Mouse (Mus musculus) heart, embryonic 13.5 days (tissue): ENCODE data around the gene Crlf1. TPM values are rescaled to one million over a fixed set of nuclear protein-coding genes. Genes with fewer than 3 reads are reported as not detected.

ENCODE experiments used
- ATAC-seq: fragments of 200-750 bp; cut with Nextera tagmentation; 2 replicates; pipeline ENCODE4 v1.8.0; 2017; ENCODE audit warnings: moderate TSS enrichment; ENCODE audit not compliant: insufficient number of reproducible peaks, low FRiP score, low TSS enrichment; ENCODE audit errors: extremely low read depth
- H3K27ac ChIP-seq: fragments of 300-500 bp; sonication (generic); replicated peaks from 2 replicates; pipeline ENCODE4 v1.5.1; 2015; ENCODE audit warnings: moderate library complexity, mild to moderate bottlenecking, inconsistent platforms
- H3K27me3 ChIP-seq: fragments of 300-500 bp; sonication (generic); replicated peaks from 2 replicates; pipeline ENCODE4 v1.6.1; 2015; ENCODE audit warnings: mild to moderate bottlenecking, inconsistent platforms
- H3K36me3 ChIP-seq: fragments of 300-500 bp; sonication (generic); 2 replicates; pipeline ENCODE4 v1.6.1; 2015; ENCODE audit warnings: mild to moderate bottlenecking, inconsistent platforms
- H3K4me1 ChIP-seq: fragments of 300-500 bp; sonication (generic); 2 replicates; pipeline ENCODE4 v1.6.1; 2015; ENCODE audit warnings: inconsistent platforms
- H3K4me2 ChIP-seq: fragments of 300-500 bp; sonication (generic); 2 replicates; pipeline ENCODE4 v1.6.1; 2015; ENCODE audit warnings: inconsistent platforms, mild to moderate bottlenecking, moderate library complexity
- H3K4me3 ChIP-seq: fragments of 300-500 bp; sonication (generic); 2 replicates; pipeline ENCODE4 v1.5.1; 2015; ENCODE audit warnings: moderate library complexity, mild to moderate bottlenecking, inconsistent platforms
- H3K9ac ChIP-seq: fragments of 300-500 bp; sonication (generic); 2 replicates; pipeline ENCODE4 v1.6.1; 2015; ENCODE audit warnings: inconsistent platforms, mild to moderate bottlenecking, moderate library complexity
- H3K9me3 ChIP-seq: fragments of 300-500 bp; sonication (generic); 2 replicates; pipeline ENCODE4 v1.6.1; 2016; ENCODE audit warnings: inconsistent platforms
- WGBS: fragments of 180-500 bp; shearing (Covaris S2); methylation state at CpG from one replicate; pipeline ENCODE4 v1.1.7; 2015; ENCODE audit warnings: mixed read lengths; 5-methylcytosine and 5-hydroxymethylcytosine counted together
- polyA plus RNA-seq: library from polyadenylated mRNA; unstranded; fragments of >200 nt; fragmentation: Nextera tagmentation; extraction: Ambion mirVana; gene quantifications from 2 replicates; pipeline ENCODE4 v1.2.1, GENCODE M21; 2015

The Crlf1 gene
- polyA plus RNA-seq, 1 experiment from 2014 or later: 5.5 TPM

DNA sequence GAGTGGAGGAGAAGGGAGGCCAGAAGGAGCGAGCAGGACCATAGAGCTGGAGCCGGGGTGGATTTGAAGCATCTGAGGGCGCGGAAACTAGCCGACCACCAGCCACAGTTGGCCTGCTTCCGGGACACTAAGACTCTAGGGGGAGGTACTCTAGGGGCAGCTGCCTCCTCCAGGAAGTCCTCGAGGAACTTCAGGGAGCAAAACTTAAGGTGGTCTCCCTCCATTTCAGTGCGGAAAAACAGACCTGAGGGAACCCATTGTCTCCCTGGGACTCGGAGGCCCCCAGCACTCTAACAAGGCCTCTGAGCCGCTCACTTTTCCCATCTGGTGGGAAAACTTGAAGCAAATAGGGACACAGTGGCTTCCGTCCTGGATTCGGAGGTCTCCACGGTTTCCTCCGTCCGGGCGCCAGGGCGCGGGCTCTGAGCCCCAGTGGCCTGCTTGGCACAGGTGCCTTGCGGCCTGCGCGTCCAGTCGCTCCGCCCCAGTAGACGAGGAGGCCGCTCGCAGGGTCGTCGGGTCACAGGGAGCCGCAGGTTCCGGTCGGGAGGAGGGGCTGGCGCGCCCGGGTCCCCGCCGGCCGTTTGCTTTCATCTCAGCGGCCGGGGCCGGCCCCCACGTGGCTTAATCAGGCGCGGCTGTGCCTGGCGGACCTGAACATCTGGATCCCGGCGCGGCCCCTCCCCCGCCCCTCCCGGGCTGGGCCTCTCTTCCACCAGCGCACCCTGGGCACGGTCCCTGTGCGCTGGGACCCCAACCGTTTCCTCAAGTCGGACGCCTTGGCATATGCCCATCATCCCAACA lies 4.8 kb upstream of the Crlf1 start:
- H3K9ac ChIP-seq: peak overlapping the region; percentile 56
- peak overlapping the region; percentile 69 for H3K4me2 ChIP-seq
- no peak overlapping the region for H3K27ac ChIP-seq
- ATAC-seq: no peak
- peak overlapping the region; percentile 48 for H3K4me3 ChIP-seq
- peaks cover 47% of the 10 kb centered on the region for H3K4me1 ChIP-seq
- H3K27me3 ChIP-seq: peaks cover 100% of the 10 kb centered on the region
- H3K9me3 ChIP-seq: no peaks in the 10 kb centered on the region
- 4% methylated on average over 55 of the region's 55 CpGs for WGBS
- no peaks in the 10 kb centered on the region for H3K36me3 ChIP-seq

DNA sequence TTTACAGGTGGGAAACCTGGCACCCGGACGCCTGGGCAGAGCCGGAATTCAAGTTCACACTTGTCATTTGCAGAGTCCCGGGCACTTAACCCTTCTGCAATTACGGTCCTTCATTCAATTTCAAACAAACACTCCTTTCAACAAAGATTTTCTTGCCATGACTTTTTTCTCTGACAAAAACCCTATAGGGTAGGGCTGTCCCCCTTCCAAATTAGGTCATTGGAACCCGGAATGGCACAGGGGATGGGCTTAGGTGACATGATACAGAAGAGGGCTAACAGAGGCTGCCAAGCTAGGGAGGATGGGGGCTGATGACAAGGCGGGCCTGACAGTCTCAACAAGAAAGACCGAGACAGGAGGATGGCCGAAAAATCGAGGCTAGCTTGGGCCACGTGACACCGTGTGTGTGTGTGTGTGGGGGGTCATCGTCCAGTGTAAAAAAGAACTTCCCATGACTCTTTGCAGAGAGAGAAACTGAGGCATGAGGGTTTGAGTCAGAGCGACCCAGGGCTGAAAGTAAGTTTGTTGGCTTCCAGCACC lies 4.0 kb upstream of the Crlf1 start:
- peaks cover 100% of the 10 kb centered on the region for H3K27me3 ChIP-seq
- peak overlapping the region; percentile 48 for H3K4me3 ChIP-seq
- H3K4me2 ChIP-seq: peak overlapping the region; percentile 69
- WGBS: 3% methylated on average over 14 of the region's 14 CpGs
- no peaks in the 10 kb centered on the region for H3K9me3 ChIP-seq
- H3K4me1 ChIP-seq: peaks cover 55% of the 10 kb centered on the region
- no peak for ATAC-seq
- peak overlapping the region; percentile 58 for H3K9ac ChIP-seq
- no peak overlapping the region for H3K27ac ChIP-seq
- no peaks in the 10 kb centered on the region for H3K36me3 ChIP-seq

DNA sequence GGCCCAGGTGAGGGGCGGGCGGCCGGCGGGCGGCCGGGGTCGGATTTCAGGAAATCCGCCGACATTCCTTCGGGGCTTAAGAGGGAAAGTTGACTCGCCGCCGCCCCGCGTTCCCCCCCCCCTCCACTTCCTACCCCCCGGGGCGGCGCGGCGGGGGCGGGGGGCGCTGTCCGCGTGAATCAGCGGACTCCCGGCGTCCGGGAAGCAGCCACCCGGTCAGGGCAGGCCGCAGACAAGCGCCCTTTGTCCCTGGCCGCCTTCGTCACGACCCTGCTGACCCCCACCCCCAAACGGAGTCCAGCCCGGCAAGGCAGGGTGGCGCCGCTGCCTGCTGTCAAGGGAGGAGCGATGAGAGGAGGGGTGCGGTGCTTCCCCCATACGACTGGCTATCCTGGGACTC lies 3.4 kb upstream of the Crlf1 start:
- Histone ChIP-seq H3K4me2 (peak overlapping the region; percentile 69), H3K27me3 (peaks cover 100% of the 10 kb centered on the region), H3K4me1 (peaks cover 61% of the 10 kb centered on the region), H3K9me3 (no peaks in the 10 kb centered on the region), H3K4me3 (peak overlapping the region; percentile 45), H3K9ac (peak overlapping the region; percentile 58), H3K27ac (no peak overlapping the region), H3K36me3 (no peaks in the 10 kb centered on the region)
- no peak for ATAC-seq
- WGBS: under 1% methylated on average over 41 of the region's 41 CpGs

DNA sequence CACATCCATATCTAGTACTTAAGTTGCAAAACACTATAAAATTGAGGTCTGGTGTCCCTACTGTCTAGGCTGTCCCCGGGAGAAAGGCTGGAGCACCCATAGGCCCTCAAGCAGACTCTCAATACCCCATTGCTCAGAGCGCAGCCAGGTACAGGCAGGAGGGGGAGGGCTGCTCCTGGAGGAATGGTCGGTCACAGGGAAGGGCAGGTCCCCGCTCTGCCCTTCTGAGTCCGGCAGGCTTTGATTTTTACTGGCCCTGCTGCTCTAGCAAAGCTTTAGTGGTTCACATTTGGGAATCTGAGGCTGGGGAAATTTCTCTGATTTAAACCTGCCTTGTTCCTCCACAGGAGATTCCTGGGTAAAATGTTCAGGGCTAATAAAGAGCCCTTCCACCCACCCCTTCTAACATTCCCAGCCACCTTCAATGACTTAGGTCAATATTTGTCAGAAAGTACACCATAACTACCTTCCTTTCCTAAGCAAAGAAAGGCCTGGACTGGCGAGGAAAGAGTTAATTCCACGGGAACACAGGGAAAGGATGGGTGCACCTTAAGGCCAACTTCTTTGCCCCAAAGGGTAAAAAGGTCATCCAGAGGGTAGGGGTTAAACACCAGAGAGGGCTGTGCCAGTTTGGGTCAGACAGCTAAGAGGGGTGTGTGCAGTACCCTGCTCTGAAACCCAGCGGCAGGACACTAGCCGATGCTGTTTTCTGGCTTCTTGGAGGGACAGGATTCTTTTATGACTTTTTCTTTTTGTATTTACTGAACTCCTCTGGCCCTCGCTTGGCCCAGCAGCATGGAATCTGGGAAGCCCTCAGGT lies 2.7 kb upstream of the Crlf1 start:
- no peaks in the 10 kb centered on the region for H3K36me3 ChIP-seq
- H3K27me3 ChIP-seq: peaks cover 100% of the 10 kb centered on the region
- 13% methylated on average over 10 of the region's 10 CpGs for WGBS
- ATAC-seq: no peak
- peaks cover 66% of the 10 kb centered on the region for H3K4me1 ChIP-seq
- H3K27ac ChIP-seq: no peak overlapping the region
- no peak overlapping the region for H3K9ac ChIP-seq
- peak overlapping the region; percentile 69; the same call in 1 of the 2 replicates for H3K4me2 ChIP-seq
- no peaks in the 10 kb centered on the region for H3K9me3 ChIP-seq
- H3K4me3 ChIP-seq: peak overlapping the region; percentile 45; the same call in 1 of the 2 replicates

DNA sequence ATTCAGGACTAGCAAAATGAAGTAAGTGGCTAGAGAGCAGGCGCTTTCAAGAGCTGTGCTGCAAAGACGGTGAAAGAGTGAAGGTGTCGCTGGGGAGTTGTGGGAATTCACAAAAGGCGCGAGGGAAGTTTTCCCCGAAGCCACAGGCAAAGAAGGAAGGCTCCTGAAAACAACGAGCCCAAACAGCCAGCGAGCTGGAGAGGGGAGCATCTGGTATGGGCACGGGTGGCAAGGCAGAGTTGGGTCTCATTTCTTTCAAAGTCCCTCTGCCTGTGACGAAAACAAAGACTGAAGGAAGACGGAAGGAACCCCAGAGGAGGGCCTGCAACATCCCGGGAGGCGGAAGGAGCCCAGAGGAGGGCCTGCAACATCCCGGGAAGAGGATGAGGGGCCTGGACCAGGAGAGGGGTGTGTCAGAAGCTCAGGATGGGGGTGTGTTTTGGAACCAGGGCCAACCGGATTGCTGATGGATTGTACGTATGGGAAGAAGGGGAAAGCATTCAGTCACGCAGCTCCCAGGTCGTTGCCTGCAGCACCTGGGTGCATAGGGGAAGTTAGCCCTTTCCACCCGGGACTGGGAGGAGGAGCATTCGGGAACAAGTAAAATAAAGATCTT lies 2.0 kb upstream of the Crlf1 start:
- H3K9me3 ChIP-seq: no peaks in the 10 kb centered on the region
- H3K4me1 ChIP-seq: peaks cover 71% of the 10 kb centered on the region
- H3K9ac ChIP-seq: no peak overlapping the region
- peaks cover 100% of the 10 kb centered on the region for H3K27me3 ChIP-seq
- WGBS: 4% methylated on average over 20 of the region's 20 CpGs
- no peaks in the 10 kb centered on the region for H3K36me3 ChIP-seq
- no peak overlapping the region for H3K4me3 ChIP-seq
- ATAC-seq: no peak
- H3K4me2 ChIP-seq: no peak overlapping the region
- H3K27ac ChIP-seq: no peak overlapping the region

DNA sequence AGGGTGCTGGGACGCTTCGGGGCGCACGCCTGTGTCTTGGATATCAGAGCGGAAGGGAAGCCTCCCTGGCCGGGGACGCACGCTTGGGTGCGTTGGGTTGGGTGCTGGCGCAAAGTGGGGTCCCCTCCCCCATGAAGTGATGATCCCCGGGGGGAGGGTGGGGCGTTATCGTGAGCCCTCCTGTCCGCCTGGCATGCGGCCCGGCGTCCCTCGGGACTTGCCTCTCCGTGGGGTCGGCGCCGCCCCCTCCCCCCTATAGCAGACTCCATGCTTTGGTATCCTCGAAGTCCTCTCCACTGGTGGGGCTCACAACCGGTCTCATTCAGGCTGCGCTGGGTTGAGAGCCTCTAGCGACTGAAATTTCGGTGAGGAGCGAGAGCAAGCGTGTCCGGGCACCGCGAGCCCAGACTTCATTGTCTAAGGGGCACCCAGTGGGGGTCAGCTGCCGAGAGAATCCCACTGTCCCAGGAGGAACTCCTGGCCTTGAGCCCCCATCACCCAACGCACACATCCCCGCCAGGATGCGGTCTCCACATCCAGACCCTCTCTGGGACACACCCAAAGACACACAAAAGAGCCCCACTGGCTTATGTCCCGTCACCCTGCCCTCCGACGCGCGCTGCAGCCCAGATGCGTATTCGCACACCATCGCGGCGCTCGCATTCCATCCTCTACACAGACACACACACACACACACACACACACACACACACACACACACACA lies 896 bp downstream of the Crlf1 start:
- peaks cover 56% of the 10 kb centered on the region for H3K4me1 ChIP-seq
- ATAC-seq: no peak
- 2% methylated on average over 46 of the region's 47 CpGs for WGBS
- peak overlapping the region; percentile 70; the same call in 1 of the 2 replicates for H3K9ac ChIP-seq
- H3K4me2 ChIP-seq: peak overlapping the region; percentile 72
- H3K27ac ChIP-seq: no peak overlapping the region
- peaks cover 100% of the 10 kb centered on the region for H3K27me3 ChIP-seq
- H3K4me3 ChIP-seq: peak overlapping the region; percentile 49
- no peaks in the 10 kb centered on the region for H3K9me3 ChIP-seq
- no peaks in the 10 kb centered on the region for H3K36me3 ChIP-seq

DNA sequence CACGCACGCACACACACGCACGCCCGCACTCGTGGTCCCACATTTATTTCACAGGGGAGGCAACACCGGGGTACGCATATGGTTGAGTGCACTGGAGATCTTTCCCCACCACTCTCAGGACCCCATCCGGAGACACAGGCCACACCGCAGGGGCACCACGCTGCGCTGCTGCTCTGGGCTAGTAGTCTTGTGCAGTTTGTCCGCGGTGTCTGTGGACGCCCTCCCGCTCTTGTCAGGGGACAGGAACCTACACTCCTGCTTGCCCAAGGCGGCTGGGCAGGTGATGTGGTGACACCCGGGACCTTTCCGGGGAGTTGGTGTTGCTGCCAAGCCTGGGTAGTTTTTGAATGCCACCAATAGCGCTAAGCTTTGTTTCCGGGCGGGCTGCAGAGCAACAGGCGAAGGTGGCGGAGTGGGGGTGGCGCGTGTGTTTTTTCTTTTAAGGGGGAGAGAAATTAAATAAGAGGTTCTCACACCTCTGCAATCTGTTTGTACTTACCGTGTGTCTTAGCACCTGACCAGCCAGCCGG lies 1.5 kb downstream of the Crlf1 start:
- H3K27ac ChIP-seq: no peak overlapping the region
- peaks cover 50% of the 10 kb centered on the region for H3K4me1 ChIP-seq
- H3K9ac ChIP-seq: no peak overlapping the region
- peaks cover 100% of the 10 kb centered on the region for H3K27me3 ChIP-seq
- no peaks in the 10 kb centered on the region for H3K36me3 ChIP-seq
- WGBS: 4% methylated on average over 28 of the region's 28 CpGs
- H3K4me2 ChIP-seq: peak overlapping the region; percentile 72; the same call in 1 of the 2 replicates
- H3K9me3 ChIP-seq: no peaks in the 10 kb centered on the region
- H3K4me3 ChIP-seq: peak overlapping the region; percentile 49
- ATAC-seq: no peak

DNA sequence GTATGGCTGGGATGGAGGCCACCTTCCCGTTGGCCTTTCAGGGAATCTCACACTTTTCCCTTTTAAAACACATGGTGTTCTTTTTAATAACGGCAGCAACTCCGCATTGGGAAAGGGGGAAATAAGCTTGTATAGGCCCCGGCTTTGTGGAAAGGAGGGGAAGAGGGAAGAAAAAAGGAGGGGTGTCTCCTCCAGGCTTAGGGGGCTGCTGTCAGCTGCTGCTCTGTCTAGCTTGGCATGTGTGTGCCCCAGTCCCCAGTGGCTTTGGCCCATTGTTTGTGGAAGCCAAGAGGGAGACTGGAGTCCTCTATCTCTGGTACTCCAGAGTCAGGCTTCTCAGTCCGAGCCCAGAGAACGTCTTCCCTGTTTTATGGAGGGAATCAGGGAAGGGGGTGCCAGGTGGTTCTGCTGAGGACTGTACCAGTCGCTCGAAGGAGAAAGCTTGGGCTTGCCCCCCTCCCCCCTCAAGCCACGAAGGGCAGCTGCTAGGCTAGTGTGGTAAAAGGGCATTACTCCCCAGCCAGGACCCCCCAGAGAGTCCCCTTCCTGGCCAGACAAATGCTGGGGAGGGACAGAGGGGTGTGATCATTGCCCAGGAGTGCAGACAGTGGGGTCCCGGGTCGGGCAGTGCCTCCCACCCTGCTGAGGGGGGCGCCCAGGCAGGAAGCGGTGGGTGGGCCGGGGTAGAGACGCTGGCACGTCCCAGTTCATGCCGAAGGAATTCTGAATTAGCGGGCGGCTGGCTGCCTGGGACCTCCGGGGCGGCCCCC lies 2.2 kb downstream of the Crlf1 start:
- Histone ChIP-seq H3K27me3 (peaks cover 100% of the 10 kb centered on the region), H3K9me3 (no peaks in the 10 kb centered on the region), H3K4me1 (peaks cover 51% of the 10 kb centered on the region), H3K27ac (no peak overlapping the region), H3K36me3 (no peaks in the 10 kb centered on the region), H3K4me3 (peak overlapping the region; percentile 3; the same call in 1 of the 2 replicates), H3K4me2 (peak overlapping the region; percentile 4), H3K9ac (peak overlapping the region; percentile 12; the same call in 1 of the 2 replicates)
- 3% methylated on average over 21 of the region's 21 CpGs for WGBS
- ATAC-seq: no peak

DNA sequence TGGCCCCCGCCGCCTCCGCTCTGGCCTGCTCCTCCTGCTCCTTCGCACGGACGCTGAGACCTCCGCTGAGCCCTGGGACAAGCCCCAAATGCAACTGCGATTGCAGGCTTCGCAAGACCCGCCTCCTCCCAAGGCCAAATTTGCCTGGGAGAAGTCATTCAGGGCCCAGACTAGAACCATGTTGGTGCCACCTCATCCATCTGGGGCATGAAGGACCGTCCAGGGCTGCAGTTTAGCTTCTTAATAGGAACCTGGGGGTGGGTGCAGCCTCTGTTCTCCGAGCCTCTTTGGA lies 2.8 kb downstream of the Crlf1 start:
- Histone ChIP-seq H3K36me3 (no peaks in the 10 kb centered on the region), H3K4me2 (peak overlapping the region; percentile 4; the same call in 1 of the 2 replicates), H3K27me3 (peaks cover 100% of the 10 kb centered on the region), H3K4me1 (peaks cover 52% of the 10 kb centered on the region), H3K4me3 (peak overlapping the region; percentile 3; the same call in 1 of the 2 replicates), H3K9ac (peak overlapping the region; percentile 12; the same call in 1 of the 2 replicates), H3K27ac (no peak overlapping the region), H3K9me3 (no peaks in the 10 kb centered on the region)
- WGBS: 8% methylated on average over 12 of the region's 12 CpGs
- ATAC-seq: no peak
